Mouse (Mus musculus) testis, adult 2 months (tissue): ENCODE measurements around the gene Cbs. TPM values are rescaled to one million over a fixed set of nuclear protein-coding genes. Genes with fewer than 3 reads are reported as not detected.

Experiments used
- H3K27ac ChIP-seq: fragments of 200-500 bp; 2 replicates; pipeline ENCODE4 v1.5.1; 2012; ENCODE audit warnings: low read depth, low read length; ENCODE audit not compliant: control insufficient read depth, insufficient read depth
- H3K27me3 ChIP-seq: fragments of 200-500 bp; 2 replicates; pipeline ENCODE4 v1.6.1; 2012; ENCODE audit warnings: mild to moderate bottlenecking, low read length, moderate library complexity; ENCODE audit not compliant: control insufficient read depth, insufficient read depth
- H3K36me3 ChIP-seq: fragments of 200-500 bp; 2 replicates; pipeline ENCODE4 v1.6.1; 2012; ENCODE audit warnings: mild to moderate bottlenecking, low read length; ENCODE audit not compliant: control insufficient read depth, insufficient read depth
- H3K4me1 ChIP-seq: fragments of 200-500 bp; 2 replicates; pipeline ENCODE4 v1.6.1; 2012; ENCODE audit warnings: low read length; ENCODE audit not compliant: control insufficient read depth, insufficient read depth
- H3K4me3 ChIP-seq: fragments of 200-500 bp; 2 replicates; pipeline ENCODE4 v1.5.1; 2012; ENCODE audit warnings: low read depth, mild to moderate bottlenecking, low read length, moderate library complexity, mixed read lengths; ENCODE audit not compliant: control insufficient read depth
- CTCF ChIP-seq: fragments of 200-500 bp; IDR thresholded peaks from 2 replicates; pipeline ENCODE4 v1.5.1; 2012; ENCODE audit warnings: low read depth, mild to moderate bottlenecking, inconsistent platforms, low read length, moderate library complexity; ENCODE audit not compliant: control insufficient read depth, insufficient read depth, insufficient replicate concordance
- POLR2A ChIP-seq: fragments of 200-500 bp; IDR thresholded peaks from 2 replicates; pipeline ENCODE4 v1.6.1; 2012; ENCODE audit warnings: low read depth, mild to moderate bottlenecking, inconsistent platforms, low read length, moderate library complexity; ENCODE audit not compliant: control insufficient read depth
- polyA plus RNA-seq: library from polyadenylated mRNA; depleted of rRNA; stranded (reverse); fragments of >200 nt; gene quantifications from 2 replicates; pipeline ENCODE4 v1.2.3, GENCODE M21; 2012

The Cbs gene
- polyA plus RNA-seq, 1 experiment, result 0.58 TPM

GRCm38 (mm10) chr17:31588115-31588514, 48.9 kb downstream of the Cbs start:
- Histone ChIP-seq H3K4me1 (no peaks in the 10 kb centered on the region), H3K4me3 (no peak overlapping the region), H3K36me3 (peaks cover 3% of the 10 kb centered on the region; the same call in 1 of the 2 replicates), H3K27me3 (no peaks in the 10 kb centered on the region), H3K27ac (no peak overlapping the region)
- TF ChIP-seq POLR2A (no peak), CTCF (no peak)

GRCm38 (mm10) chr17:31583781-31584180, 53.3 kb downstream of the Cbs start:
- no peak overlapping the region for H3K27ac ChIP-seq
- TF ChIP-seq POLR2A (no peak), CTCF (no peak)
- H3K4me3 ChIP-seq, result no peak overlapping the region
- H3K36me3 ChIP-seq, result no peaks in the 10 kb centered on the region; the same call in 1 of the 2 replicates
- H3K4me1 ChIP-seq, result no peaks in the 10 kb centered on the region
- no peaks in the 10 kb centered on the region for H3K27me3 ChIP-seq

- no peaks in the 10 kb centered on the region; the same call in 1 of the 2 replicates for H3K36me3 ChIP-seq
- no peaks in the 10 kb centered on the region for H3K27me3 ChIP-seq
- TF ChIP-seq POLR2A (no peak), CTCF (no peak)
- no peaks in the 10 kb centered on the region for H3K4me1 ChIP-seq
- H3K27ac ChIP-seq, result no peak overlapping the region
- H3K4me3 ChIP-seq, result no peak overlapping the region
Observed at GRCm38 (mm10) chr17:31583185-31583584, 53.9 kb downstream of the Cbs start.

- no peaks in the 10 kb centered on the region; the same call in 1 of the 2 replicates for H3K36me3 ChIP-seq
- H3K27me3 ChIP-seq, result no peaks in the 10 kb centered on the region
- no peaks in the 10 kb centered on the region for H3K4me1 ChIP-seq
- no peak overlapping the region for H3K27ac ChIP-seq
- no peak for TF ChIP-seq POLR2A
- TF ChIP-seq CTCF, result no peak
- H3K4me3 ChIP-seq, result no peak overlapping the region
Observed at GRCm38 (mm10) chr17:31580344-31580743, 56.7 kb downstream of the Cbs start.

- Histone ChIP-seq H3K27me3 (no peaks in the 10 kb centered on the region), H3K36me3 (no peaks in the 10 kb centered on the region), H3K4me1 (no peaks in the 10 kb centered on the region), H3K4me3 (no peak overlapping the region), H3K27ac (no peak overlapping the region)
- no peak for TF ChIP-seq CTCF
- TF ChIP-seq POLR2A, result no peak
Observed at GRCm38 (mm10) chr17:31576394-31577175, 60.5 kb downstream of the Cbs start.

GRCm38 (mm10) chr17:31574662-31575061, 62.4 kb downstream of the Cbs start:
- H3K4me3 ChIP-seq, result no peak overlapping the region
- no peaks in the 10 kb centered on the region for H3K36me3 ChIP-seq
- H3K27me3 ChIP-seq, result no peaks in the 10 kb centered on the region
- no peak overlapping the region for H3K27ac ChIP-seq
- no peak for TF ChIP-seq CTCF
- no peak for TF ChIP-seq POLR2A
- no peaks in the 10 kb centered on the region for H3K4me1 ChIP-seq

GRCm38 (mm10) chr17:31571689-31572088, 65.3 kb downstream of the Cbs start:
- TF ChIP-seq CTCF, result no peak
- no peak for TF ChIP-seq POLR2A
- H3K27me3 ChIP-seq, result no peaks in the 10 kb centered on the region

More at GRCm38 (mm10) chr17:31571689-31572088, 65.3 kb downstream of the Cbs start:
- Histone ChIP-seq H3K4me3 (no peak overlapping the region), H3K27ac (no peak overlapping the region), H3K36me3 (no peaks in the 10 kb centered on the region), H3K4me1 (peaks cover 7% of the 10 kb centered on the region)
